Mouse (Mus musculus): Measurements from ENCODE around the gene Lsamp. TPM values are rescaled to one million over a fixed set of nuclear protein-coding genes. Genes with fewer than 3 reads are reported as not detected.

Lsamp gene
- total and polyA plus RNA-seq, 3 experiments, result not detected

- dilution Hi-C loops (cut with MboI; ENCODE audit: extremely low pct_ligation_motif_present, extremely low pct_unique_long_range_greater_than_20kb, low sequenced_read_pairs) (no loop called here), in situ Hi-C loops (cut with MboI; ENCODE audit: low pct_ligation_motif_present, low pct_unique_long_range_greater_than_20kb, low sequenced_read_pairs) (no loop called here)
- H3K9me3 ChIP-seq (replicated peaks; ENCODE audit: low read length), result no peaks in the 10 kb centered on the region
- no peaks in the 10 kb centered on the region for H3K36me3 ChIP-seq (replicated peaks in 1 of 2; ENCODE audit: control insufficient read depth in 1 of 2, insufficient read depth in 1 of 2, low read length in 1 of 2)
- H3K27me3 ChIP-seq (replicated peaks), result no peaks in the 10 kb centered on the region
- TF ChIP-seq ZNF384 (IDR thresholded peaks at IDR 0.05; ENCODE audit: low read depth, low read length), result no peak
- TF ChIP-seq MAFK (IDR thresholded peaks at IDR 0.05; ENCODE audit: insufficient replicate concordance, low read length), result no peak
- no peak for TF ChIP-seq MEF2A (IDR thresholded peaks at IDR 0.05; ENCODE audit: borderline replicate concordance, low read depth, low read length)
- no peak for TF ChIP-seq CHD2 (IDR thresholded peaks at IDR 0.05; ENCODE audit: low read length)
- H3K9ac ChIP-seq (ENCODE audit: insufficient read depth, low read depth), result no peak overlapping the region
- no peaks in the 10 kb centered on the region for H3K4me1 ChIP-seq (ENCODE audit: control insufficient read depth in 1 of 2, insufficient read depth in 2 of 2)
- no peak overlapping the region for H3K27ac ChIP-seq (ENCODE audit: insufficient read depth, low read depth)
- no peak for DNase-seq (ENCODE audit: extremely low read depth)
- H3K4me2 ChIP-seq (ENCODE audit: insufficient read depth, low read depth, poor library complexity, severe bottlenecking), result no peak overlapping the region
- no peaks in the 10 kb centered on the region for H3K79me2 ChIP-seq (replicated peaks; ENCODE audit: control insufficient read depth, extremely low read depth, insufficient read depth, poor library complexity, severe bottlenecking)
- no peak overlapping the region for H3K4me3 ChIP-seq (replicated peaks in 1 of 3; ENCODE audit: low read depth in 2 of 3, low read length in 2 of 3, poor library complexity in 1 of 3)
Measured at GRCm38 (mm10) chr16:42113246-42113645, 2129.1 kb downstream of the Lsamp start.

- dilution Hi-C loops (cut with MboI; ENCODE audit: extremely low pct_ligation_motif_present, extremely low pct_unique_long_range_greater_than_20kb, low sequenced_read_pairs), result no loop called here
- Histone ChIP-seq H3K4me3 (replicated peaks in 1 of 3; ENCODE audit: low read depth in 2 of 3, low read length in 2 of 3, poor library complexity in 1 of 3) (no peak overlapping the region), H3K9ac (ENCODE audit: insufficient read depth, low read depth) (no peak overlapping the region), H3K4me1 (ENCODE audit: control insufficient read depth in 1 of 2, insufficient read depth in 2 of 2) (no peaks in the 10 kb centered on the region), H3K27ac (ENCODE audit: insufficient read depth, low read depth) (no peak overlapping the region), H3K36me3 (replicated peaks in 1 of 2; ENCODE audit: control insufficient read depth in 1 of 2, insufficient read depth in 1 of 2, low read length in 1 of 2) (no peaks in the 10 kb centered on the region), H3K9me3 (replicated peaks; ENCODE audit: low read length) (no peaks in the 10 kb centered on the region), H3K4me2 (ENCODE audit: insufficient read depth, low read depth, poor library complexity, severe bottlenecking) (no peak overlapping the region), H3K79me2 (replicated peaks; ENCODE audit: control insufficient read depth, extremely low read depth, insufficient read depth, poor library complexity, severe bottlenecking) (no peaks in the 10 kb centered on the region), H3K27me3 (replicated peaks) (no peaks in the 10 kb centered on the region)
- no peak for DNase-seq (ENCODE audit: extremely low read depth)
- no peak for TF ChIP-seq GABPA (IDR thresholded peaks at IDR 0.05; ENCODE audit: insufficient replicate concordance, low read depth, low read length)
- TF ChIP-seq NRF1 (IDR thresholded peaks at IDR 0.05; ENCODE audit: low read depth, low read length), result no peak
- TF ChIP-seq MAZ (IDR thresholded peaks at IDR 0.05; ENCODE audit: low read depth, low read length), result no peak
- TF ChIP-seq E2F4 (IDR thresholded peaks at IDR 0.05; ENCODE audit: insufficient replicate concordance, low read depth, low read length), result no peak
- TF ChIP-seq NELFE (IDR thresholded peaks at IDR 0.05; ENCODE audit: low read depth, low read length), result no peak
- TF ChIP-seq SIN3A (IDR thresholded peaks at IDR 0.05; ENCODE audit: low read length), result no peak
- no peak for TF ChIP-seq CHD1 (IDR thresholded peaks at IDR 0.05; ENCODE audit: low read depth, low read length)
- TF ChIP-seq MYC (IDR thresholded peaks at IDR 0.05; ENCODE audit: low read depth, low read length), result no peak
- no peak for TF ChIP-seq ELF1 (IDR thresholded peaks at IDR 0.05; ENCODE audit: low read depth, low read length)
- no peak for TF ChIP-seq ETS1 (conservative IDR thresholded peaks at IDR 0.05; ENCODE audit: low read depth, low read length)
- no peak for TF ChIP-seq ZNF384 (IDR thresholded peaks at IDR 0.05; ENCODE audit: low read depth, low read length)
- TF ChIP-seq MAFK (IDR thresholded peaks at IDR 0.05; ENCODE audit: insufficient replicate concordance, low read length), result no peak
- no peak for TF ChIP-seq JUND (conservative IDR thresholded peaks at IDR 0.05; ENCODE audit: low read depth, low read length)
- no peak for TF ChIP-seq TBP (conservative IDR thresholded peaks at IDR 0.05; ENCODE audit: low read depth, low read length)
- TF ChIP-seq MEF2A (IDR thresholded peaks at IDR 0.05; ENCODE audit: borderline replicate concordance, low read depth, low read length), result no peak
- TF ChIP-seq KAT2A (IDR thresholded peaks at IDR 0.05; ENCODE audit: insufficient replicate concordance, low read length), result no peak
- TF ChIP-seq ZMIZ1 (IDR thresholded peaks at IDR 0.05; ENCODE audit: low read depth, low read length), result no peak
- in situ Hi-C loops (cut with MboI; ENCODE audit: low pct_ligation_motif_present, low pct_unique_long_range_greater_than_20kb, low sequenced_read_pairs), result no loop called here
Measured at GRCm38 (mm10) chr16:42121788-42122187, 2137.6 kb downstream of the Lsamp start.
